Mouse (Mus musculus): ENCODE data around the gene Nktr. TPM values are rescaled to one million over a fixed set of nuclear protein-coding genes. Genes with fewer than 3 reads are reported as not detected.

Gene Nktr
- total and polyA plus RNA-seq, 2 experiments from 2014 or later = 43.2 to 97.3 TPM

GRCm38 (mm10) chr9:121761091-121761665 is 42.2 kb downstream of the Nktr start:
- H3K9ac ChIP-seq = peak overlapping the region; percentile 97
- no peak for TF ChIP-seq CTCF (IDR thresholded peaks at IDR 0.05; ENCODE audit: low read depth)
- H3K27me3 ChIP-seq (ENCODE audit: insufficient read depth, low read length) = no peaks in the 10 kb centered on the region
- H3K4me2 ChIP-seq (ENCODE audit: low read depth) = peak overlapping the region; percentile 95
- no peak for ATAC-seq
- no peak overlapping the region for H3K27ac ChIP-seq (ENCODE audit: low read depth, low read length)
- DNase-seq = no peak
- peaks cover 15% of the 10 kb centered on the region for H3K4me1 ChIP-seq (ENCODE audit: insufficient read depth)
- peak overlapping the region; percentile 87 for H3K4me3 ChIP-seq (ENCODE audit: low read depth, low read length)
- WGBS = 60% methylated on average over 10 of the region's 10 CpGs
- H3K9me3 ChIP-seq (ENCODE audit: low read length) = no peaks in the 10 kb centered on the region
- H3K36me3 ChIP-seq (ENCODE audit: insufficient read depth) = peaks cover 33% of the 10 kb centered on the region

- no peaks in the 10 kb centered on the region for H3K9me3 ChIP-seq (ENCODE audit: low read length)
- no peak overlapping the region for H3K9ac ChIP-seq
- H3K36me3 ChIP-seq (ENCODE audit: insufficient read depth) = peaks cover 34% of the 10 kb centered on the region
- H3K27ac ChIP-seq (ENCODE audit: low read depth, low read length) = no peak overlapping the region
- WGBS = 77% methylated on average over 8 of the region's 8 CpGs
- no peak overlapping the region for H3K4me2 ChIP-seq (ENCODE audit: low read depth)
- TF ChIP-seq CTCF (IDR thresholded peaks at IDR 0.05; ENCODE audit: low read depth) = no peak
- DNase-seq = no peak
- peaks cover 15% of the 10 kb centered on the region for H3K4me1 ChIP-seq (ENCODE audit: insufficient read depth)
- H3K4me3 ChIP-seq (ENCODE audit: low read depth, low read length) = no peak overlapping the region
- no peaks in the 10 kb centered on the region for H3K27me3 ChIP-seq (ENCODE audit: insufficient read depth, low read length)
- ATAC-seq = no peak
Observed at GRCm38 (mm10) chr9:121761787-121762186, 42.8 kb downstream of the Nktr start.

GRCm38 (mm10) chr9:121762248-121762647 is 43.3 kb downstream of the Nktr start:
- Histone ChIP-seq H3K4me1 (ENCODE audit: insufficient read depth) (peaks cover 15% of the 10 kb centered on the region), H3K36me3 (ENCODE audit: insufficient read depth) (peaks cover 36% of the 10 kb centered on the region), H3K4me3 (ENCODE audit: low read depth, low read length) (no peak overlapping the region), H3K27me3 (ENCODE audit: insufficient read depth, low read length) (no peaks in the 10 kb centered on the region), H3K9ac (no peak overlapping the region), H3K9me3 (ENCODE audit: low read length) (no peaks in the 10 kb centered on the region), H3K27ac (ENCODE audit: low read depth, low read length) (no peak overlapping the region), H3K4me2 (ENCODE audit: low read depth) (no peak overlapping the region)
- no peak for TF ChIP-seq CTCF (IDR thresholded peaks at IDR 0.05; ENCODE audit: low read depth)
- DNase-seq (no peak), ATAC-seq (no peak)
- whole genome bisulfite sequencing = 90% methylated on average over 10 of the region's 10 CpGs

- H3K27me3 ChIP-seq (ENCODE audit: insufficient read depth, low read length) = no peaks in the 10 kb centered on the region
- no peak for TF ChIP-seq CTCF (IDR thresholded peaks at IDR 0.05; ENCODE audit: low read depth)
- H3K4me2 ChIP-seq (ENCODE audit: low read depth) = no peak overlapping the region
- no peaks in the 10 kb centered on the region for H3K9me3 ChIP-seq (ENCODE audit: low read length)
- no peak for DNase-seq
- peaks cover 15% of the 10 kb centered on the region for H3K4me1 ChIP-seq (ENCODE audit: insufficient read depth)
- H3K36me3 ChIP-seq (ENCODE audit: insufficient read depth) = peaks cover 41% of the 10 kb centered on the region
- no peak overlapping the region for H3K4me3 ChIP-seq (ENCODE audit: low read depth, low read length)
- no peak for ATAC-seq
- no peak overlapping the region for H3K9ac ChIP-seq
- H3K27ac ChIP-seq (ENCODE audit: low read depth, low read length) = no peak overlapping the region
- 90% methylated on average over 25 of the region's 25 CpGs for WGBS
Observed at GRCm38 (mm10) chr9:121762761-121763160, 43.8 kb downstream of the Nktr start.

- no peaks in the 10 kb centered on the region for H3K9me3 ChIP-seq (ENCODE audit: low read length)
- DNase-seq (no peak), ATAC-seq (no peak)
- no peaks in the 10 kb centered on the region for H3K27me3 ChIP-seq (ENCODE audit: insufficient read depth, low read length)
- no peak overlapping the region for H3K9ac ChIP-seq
- peaks cover 9% of the 10 kb centered on the region for H3K4me1 ChIP-seq (ENCODE audit: insufficient read depth)
- peaks cover 51% of the 10 kb centered on the region for H3K36me3 ChIP-seq (ENCODE audit: insufficient read depth)
- whole genome bisulfite sequencing = 87% methylated on average over 19 of the region's 19 CpGs
- no peak overlapping the region for H3K4me3 ChIP-seq (ENCODE audit: low read depth, low read length)
- H3K4me2 ChIP-seq (ENCODE audit: low read depth) = no peak overlapping the region
- H3K27ac ChIP-seq (ENCODE audit: low read depth, low read length) = no peak overlapping the region
- no peak for TF ChIP-seq CTCF (IDR thresholded peaks at IDR 0.05; ENCODE audit: low read depth)
Observed at GRCm38 (mm10) chr9:121763716-121764115, 44.7 kb downstream of the Nktr start.

- Histone ChIP-seq H3K27ac (ENCODE audit: low read depth, low read length) (no peak overlapping the region), H3K27me3 (ENCODE audit: insufficient read depth, low read length) (no peaks in the 10 kb centered on the region), H3K4me3 (ENCODE audit: low read depth, low read length) (no peak overlapping the region), H3K36me3 (ENCODE audit: insufficient read depth) (peaks cover 52% of the 10 kb centered on the region), H3K4me2 (ENCODE audit: low read depth) (no peak overlapping the region), H3K9me3 (ENCODE audit: low read length) (no peaks in the 10 kb centered on the region), H3K4me1 (ENCODE audit: insufficient read depth) (peaks cover 5% of the 10 kb centered on the region; the same call in 1 of the 2 replicates), H3K9ac (no peak overlapping the region)
- no peak for DNase-seq
- no peak for TF ChIP-seq CTCF (IDR thresholded peaks at IDR 0.05; ENCODE audit: low read depth)
- 81% methylated on average over 16 of the region's 16 CpGs for WGBS
- ATAC-seq = no peak
Observed at GRCm38 (mm10) chr9:121765166-121765855, 46.3 kb downstream of the Nktr start.

- DNase-seq = no peak
- no peak for ATAC-seq
- Histone ChIP-seq H3K4me2 (ENCODE audit: low read depth) (no peak overlapping the region), H3K9me3 (ENCODE audit: low read length) (no peaks in the 10 kb centered on the region), H3K36me3 (ENCODE audit: insufficient read depth) (peaks cover 14% of the 10 kb centered on the region), H3K27me3 (ENCODE audit: insufficient read depth, low read length) (peaks cover 5% of the 10 kb centered on the region), H3K9ac (no peak overlapping the region), H3K27ac (ENCODE audit: low read depth, low read length) (no peak overlapping the region), H3K4me3 (ENCODE audit: low read depth, low read length) (no peak overlapping the region), H3K4me1 (ENCODE audit: insufficient read depth) (no peaks in the 10 kb centered on the region)
- 76% methylated on average over 5 of the region's 5 CpGs for WGBS
- TF ChIP-seq CTCF (IDR thresholded peaks at IDR 0.05; ENCODE audit: low read depth) = no peak
Observed at GRCm38 (mm10) chr9:121772412-121772811, 53.4 kb downstream of the Nktr start.
